Mouse (Mus musculus) stomach, embryonic 16.5 days (tissue): Measurements from ENCODE around the gene 1700015F17Rik. TPM values are rescaled to one million over a fixed set of nuclear protein-coding genes. Genes with fewer than 3 reads are reported as not detected.

Source experiments
- ATAC-seq: fragments of 200-750 bp; cut with Nextera tagmentation; 2 replicates; pipeline ENCODE4 v1.8.0; 2017; ENCODE audit warnings: moderate number of reproducible peaks, moderate TSS enrichment; ENCODE audit not compliant: insufficient read depth, low FRiP score
- H3K27ac ChIP-seq: fragments of 300-500 bp; sonication (generic); 2 replicates; pipeline ENCODE4 v1.5.1; 2014; ENCODE audit warnings: low read length
- H3K27me3 ChIP-seq: fragments of 300-500 bp; sonication (generic); 2 replicates; pipeline ENCODE4 v1.6.1; 2014; ENCODE audit warnings: low read length, control low read depth, mixed read lengths; ENCODE audit not compliant: control insufficient read depth, insufficient read depth
- H3K36me3 ChIP-seq: fragments of 300-500 bp; sonication (generic); 2 replicates; pipeline ENCODE4 v1.6.1; 2014; ENCODE audit warnings: low read length; ENCODE audit not compliant: control insufficient read depth, insufficient read depth
- H3K4me1 ChIP-seq: fragments of 300-500 bp; sonication (generic); 2 replicates; pipeline ENCODE4 v1.6.1; 2014; ENCODE audit warnings: low read length, control low read depth, mixed read lengths; ENCODE audit not compliant: control insufficient read depth, insufficient read depth
- H3K4me2 ChIP-seq: fragments of 300-500 bp; sonication (generic); 2 replicates; pipeline ENCODE4 v1.6.1; 2014; ENCODE audit warnings: low read depth, low read length, mixed read lengths
- H3K4me3 ChIP-seq: fragments of 300-500 bp; sonication (generic); replicated peaks from 2 replicates; pipeline ENCODE4 v1.5.1; 2014; ENCODE audit warnings: mild to moderate bottlenecking, low read length
- H3K9ac ChIP-seq: fragments of 300-500 bp; sonication (generic); 2 replicates; pipeline ENCODE4 v1.6.1; 2014; ENCODE audit warnings: low read length
- H3K9me3 ChIP-seq: fragments of 300-500 bp; sonication (generic); replicated peaks from 2 replicates; pipeline ENCODE4 v1.6.1; 2016; ENCODE audit warnings: low read length, control low read depth; ENCODE audit not compliant: control insufficient read depth
- WGBS: fragments of 180-500 bp; shearing (Covaris S2); extraction: QIAGEN DNeasy Blood & Tissue Kit; methylation state at CpG from one replicate; pipeline ENCODE4 v1.1.7; 2014; 5-methylcytosine and 5-hydroxymethylcytosine counted together
- polyA plus RNA-seq: library from polyadenylated mRNA; unstranded; fragments of >200 nt; fragmentation: Nextera tagmentation; extraction: Ambion mirVana; gene quantifications from 2 replicates; pipeline ENCODE4 v1.2.1, GENCODE M21; 2015

The 1700015F17Rik gene
- polyA plus RNA-seq, 1 experiment from 2014 or later = not detected

DNA sequence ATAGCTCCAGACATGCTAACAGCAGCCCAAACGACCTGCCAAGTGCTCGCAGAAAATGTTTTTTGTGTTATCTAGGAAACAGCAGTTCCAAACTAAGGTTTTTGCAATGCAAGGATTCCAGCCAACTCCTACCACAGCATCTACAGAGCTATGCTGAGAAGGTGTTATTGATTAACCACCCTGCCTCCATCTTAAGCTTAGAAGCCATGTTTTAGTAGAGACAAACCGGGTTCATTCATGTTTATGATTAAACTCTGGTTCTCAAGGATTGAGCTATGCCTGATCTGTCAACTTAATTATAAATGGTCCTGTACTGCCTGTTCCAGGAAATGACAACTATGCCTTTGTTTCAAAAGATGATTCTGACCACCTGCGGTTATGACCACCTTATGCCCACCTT lies 2.8 kb downstream of the 1700015F17Rik start:
- WGBS = 71% methylated on average over 4 of the region's 4 CpGs
- Histone ChIP-seq H3K27me3 (no peaks in the 10 kb centered on the region), H3K9ac (no peak overlapping the region), H3K36me3 (no peaks in the 10 kb centered on the region), H3K4me3 (no peak overlapping the region), H3K4me2 (no peak overlapping the region), H3K4me1 (no peaks in the 10 kb centered on the region), H3K9me3 (no peaks in the 10 kb centered on the region), H3K27ac (no peak overlapping the region)
- no peak for ATAC-seq

DNA sequence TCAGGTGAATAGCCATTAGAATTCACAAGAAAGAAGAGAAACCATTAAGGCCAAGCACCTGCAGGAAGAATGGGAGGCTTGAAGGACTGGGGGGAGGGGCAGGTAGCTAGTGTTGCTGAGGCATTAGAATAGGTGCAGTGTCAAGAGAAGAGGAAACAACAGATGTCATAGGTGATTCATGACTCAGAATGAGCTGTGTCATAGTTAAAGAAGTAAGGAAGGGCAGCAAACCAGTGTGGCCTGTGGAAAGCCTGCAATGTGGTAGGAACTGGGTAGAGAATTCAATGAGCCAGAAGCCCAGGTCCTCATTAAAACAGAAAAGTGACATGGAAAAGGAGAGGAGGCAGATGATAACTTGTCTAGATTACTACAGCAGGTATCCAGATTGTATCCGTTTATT lies 13.7 kb downstream of the 1700015F17Rik start:
- Histone ChIP-seq H3K4me1 (no peaks in the 10 kb centered on the region), H3K4me2 (no peak overlapping the region), H3K9me3 (no peaks in the 10 kb centered on the region), H3K36me3 (no peaks in the 10 kb centered on the region), H3K4me3 (no peak overlapping the region), H3K9ac (no peak overlapping the region), H3K27me3 (no peaks in the 10 kb centered on the region), H3K27ac (no peak overlapping the region)
- WGBS = 56% methylated on average over 1 of the region's 1 CpGs
- ATAC-seq = no peak

- Histone ChIP-seq H3K36me3 (no peaks in the 10 kb centered on the region), H3K4me1 (no peaks in the 10 kb centered on the region), H3K9ac (no peak overlapping the region), H3K27me3 (no peaks in the 10 kb centered on the region), H3K9me3 (no peaks in the 10 kb centered on the region), H3K27ac (no peak overlapping the region), H3K4me3 (no peak overlapping the region), H3K4me2 (no peak overlapping the region)
- no peak for ATAC-seq
- WGBS = 67% methylated on average over 5 of the region's 5 CpGs
Measured at GRCm38 (mm10) chr5:5431746-5432438, 47.1 kb downstream of the 1700015F17Rik start.

GRCm38 (mm10) chr5:5423723-5424171 lies 55.2 kb downstream of the 1700015F17Rik start:
- no peak overlapping the region for H3K4me3 ChIP-seq
- H3K27me3 ChIP-seq = no peaks in the 10 kb centered on the region
- H3K9me3 ChIP-seq = no peaks in the 10 kb centered on the region; the same call in 1 of the 2 replicates
- no peak overlapping the region for H3K9ac ChIP-seq
- peak overlapping the region; percentile 36 for H3K27ac ChIP-seq
- peak overlapping the region; percentile 7; the same call in 1 of the 2 replicates for H3K4me2 ChIP-seq
- WGBS = 44% methylated on average over 6 of the region's 6 CpGs
- no peaks in the 10 kb centered on the region for H3K4me1 ChIP-seq
- H3K36me3 ChIP-seq = no peaks in the 10 kb centered on the region
- ATAC-seq = no peak; the same call in 1 of the 2 replicates

DNA sequence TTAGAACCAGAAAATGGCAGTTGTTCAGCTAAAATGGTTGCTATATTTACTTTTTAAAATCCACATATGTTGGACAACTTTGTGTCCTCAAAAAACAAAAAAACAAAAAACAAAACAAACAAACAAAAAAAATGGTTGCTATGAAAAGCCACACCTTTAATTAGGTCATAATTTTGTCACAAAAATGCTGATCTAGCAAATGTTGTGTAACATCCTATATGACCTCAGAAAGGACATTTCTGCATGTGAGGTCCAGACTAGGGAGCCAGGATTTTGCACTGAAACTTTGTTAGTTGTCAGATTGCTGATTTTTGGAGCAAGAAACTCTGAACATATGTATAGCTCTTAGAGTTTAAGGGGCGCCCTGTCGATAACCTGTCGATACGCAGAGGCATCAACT lies 55.9 kb downstream of the 1700015F17Rik start:
- 66% methylated on average over 4 of the region's 4 CpGs for WGBS
- H3K27ac ChIP-seq = peak overlapping the region; percentile 15; the same call in 1 of the 2 replicates
- H3K4me3 ChIP-seq = no peak overlapping the region
- H3K4me1 ChIP-seq = no peaks in the 10 kb centered on the region
- ATAC-seq = no peak
- H3K4me2 ChIP-seq = no peak overlapping the region
- H3K9me3 ChIP-seq = no peaks in the 10 kb centered on the region; the same call in 1 of the 2 replicates
- H3K9ac ChIP-seq = no peak overlapping the region
- H3K27me3 ChIP-seq = no peaks in the 10 kb centered on the region
- no peaks in the 10 kb centered on the region for H3K36me3 ChIP-seq

GRCm38 (mm10) chr5:5421439-5421838 lies 57.5 kb downstream of the 1700015F17Rik start:
- H3K36me3 ChIP-seq = no peaks in the 10 kb centered on the region
- H3K9me3 ChIP-seq = no peaks in the 10 kb centered on the region; the same call in 1 of the 2 replicates
- no peak for ATAC-seq
- no peaks in the 10 kb centered on the region for H3K27me3 ChIP-seq
- H3K4me2 ChIP-seq = no peak overlapping the region
- no peak overlapping the region for H3K27ac ChIP-seq
- WGBS = 91% methylated on average over 2 of the region's 2 CpGs
- H3K9ac ChIP-seq = no peak overlapping the region
- H3K4me3 ChIP-seq = no peak overlapping the region
- no peaks in the 10 kb centered on the region for H3K4me1 ChIP-seq

- no peaks in the 10 kb centered on the region for H3K36me3 ChIP-seq
- no peak for ATAC-seq
- H3K27ac ChIP-seq = 0 out of 2 replicates have a peak within 1 kb of the TSS, but pooled peaks have one; percentile 34
- no peak within 1 kb of the TSS for H3K4me3 ChIP-seq
- H3K9ac ChIP-seq = no peak within 1 kb of the TSS
- H3K4me1 ChIP-seq = no peaks in the 10 kb centered on the region
- H3K27me3 ChIP-seq = no peaks in the 10 kb centered on the region
- H3K9me3 ChIP-seq = no peaks in the 10 kb centered on the region; the same call in 1 of the 2 replicates
- H3K4me2 ChIP-seq = no peak within 1 kb of the TSS
- 81% methylated on average over 9 of the region's 9 CpGs for WGBS
Measured at GRCm38 (mm10) chr5:5419992-5420455, 58.9 kb downstream of the 1700015F17Rik start, which contains the start of gene Cdk14. TSS of gene Cdk14 (minus strand) at chr5:5420312.

- H3K36me3 ChIP-seq = no peaks in the 10 kb centered on the region
- no peaks in the 10 kb centered on the region; the same call in 1 of the 2 replicates for H3K9me3 ChIP-seq
- H3K4me3 ChIP-seq = no peak overlapping the region
- no peak for ATAC-seq
- no peaks in the 10 kb centered on the region for H3K27me3 ChIP-seq
- 60% methylated on average over 1 of the region's 1 CpGs for WGBS
- no peak overlapping the region for H3K4me2 ChIP-seq
- 0 out of 2 replicates have a peak overlapping the region, but pooled peaks have one; percentile 6 for H3K27ac ChIP-seq
- 0 out of 2 replicates have a peak, but pooled peaks cover 3% of the 10 kb centered on the region for H3K4me1 ChIP-seq
- no peak overlapping the region for H3K9ac ChIP-seq
Measured at GRCm38 (mm10) chr5:5419253-5419652, 59.7 kb downstream of the 1700015F17Rik start.

GRCm38 (mm10) chr5:5414835-5415234 lies 64.1 kb downstream of the 1700015F17Rik start:
- Histone ChIP-seq H3K4me1 (0 out of 2 replicates have a peak, but pooled peaks cover 3% of the 10 kb centered on the region), H3K9ac (no peak overlapping the region), H3K36me3 (no peaks in the 10 kb centered on the region), H3K27me3 (no peaks in the 10 kb centered on the region), H3K4me3 (no peak overlapping the region), H3K4me2 (no peak overlapping the region), H3K27ac (no peak overlapping the region), H3K9me3 (no peaks in the 10 kb centered on the region)
- WGBS = 60% methylated on average over 3 of the region's 3 CpGs
- ATAC-seq = no peak
